Mouse (Mus musculus): ENCODE measurements around the gene Psmc5.

Psmc5 gene

GRCm38 (mm10) chr11:106268326-106269059 lies 12.5 kb downstream of the Psmc5 start:
- in situ Hi-C loops (cut with MboI, MseI) = no loop called here

- in situ Hi-C loops (cut with MboI, MseI) = no loop called here
These were observed 13.1 kb downstream of the Psmc5 start for GRCm38 (mm10) chr11:106269060-106269431.

- in situ Hi-C loops (cut with MboI, MseI) = loop anchor here (10.0 kb wide), 1 partner anchor 644 kb away; no protein-coding TSS in a partner anchor
These were observed 15.3 kb downstream of the Psmc5 start for GRCm38 (mm10) chr11:106271131-106271793.

GRCm38 (mm10) chr11:106271794-106272643 lies 16.1 kb downstream of the Psmc5 start:
- in situ Hi-C loops (cut with MboI, MseI) = loop anchor here (10.0 kb wide), 1 partner anchor 643 kb away; no protein-coding TSS in a partner anchor

- in situ Hi-C loops (cut with MboI, MseI) = loop anchor here (10.0 kb wide), 1 partner anchor 642 kb away; no protein-coding TSS in a partner anchor
These were observed 16.8 kb downstream of the Psmc5 start, which contains the start of gene Smarcd2 for GRCm38 (mm10) chr11:106272644-106273310. Gene Smarcd2 (minus strand): TSS chr11:106272972.

GRCm38 (mm10) chr11:106273311-106273684 lies 17.3 kb downstream of the Psmc5 start:
- in situ Hi-C loops (cut with MboI, MseI) = loop anchor here (10.0 kb wide), 1 partner anchor 642 kb away; no protein-coding TSS in a partner anchor

- in situ Hi-C loops (cut with MboI, MseI) = loop anchor here (10.0 kb wide), 1 partner anchor 641 kb away; no protein-coding TSS in a partner anchor
These were observed 17.9 kb downstream of the Psmc5 start for GRCm38 (mm10) chr11:106273811-106274210.

GRCm38 (mm10) chr11:106274374-106274773 lies 18.4 kb downstream of the Psmc5 start:
- in situ Hi-C loops (cut with MboI, MseI) = loop anchor here (10.0 kb wide), 1 partner anchor 640 kb away; no protein-coding TSS in a partner anchor

GRCm38 (mm10) chr11:106274971-106275411 lies 19.0 kb downstream of the Psmc5 start:
- in situ Hi-C loops (cut with MboI, MseI) = loop anchor here (10.0 kb wide), 1 partner anchor 640 kb away; no protein-coding TSS in a partner anchor

GRCm38 (mm10) chr11:106276454-106276853 lies 20.5 kb downstream of the Psmc5 start, which contains the start of gene Tcam1:
Gene Tcam1 (plus strand): TSS chr11:106276672.
- in situ Hi-C loops (cut with MboI, MseI) = loop anchor here (10.0 kb wide), 1 partner anchor 638 kb away; no protein-coding TSS in a partner anchor

- in situ Hi-C loops (cut with MboI, MseI) = no loop called here
These were observed 26.5 kb downstream of the Psmc5 start for GRCm38 (mm10) chr11:106282452-106282851.

- in situ Hi-C loops (cut with MboI, MseI) = no loop called here
These were observed 27.4 kb downstream of the Psmc5 start for GRCm38 (mm10) chr11:106283371-106283770.

- in situ Hi-C loops (cut with MboI, MseI) = no loop called here
These were observed 28.2 kb downstream of the Psmc5 start for GRCm38 (mm10) chr11:106284126-106284525.

- in situ Hi-C loops (cut with MboI, MseI) = loop anchor here (5.0 kb wide), 1 partner anchor 36 kb away; no protein-coding TSS in a partner anchor
These were observed 30.3 kb downstream of the Psmc5 start for GRCm38 (mm10) chr11:106286206-106286605.

GRCm38 (mm10) chr11:106286987-106287386 lies 31.0 kb downstream of the Psmc5 start:
- in situ Hi-C loops (cut with MboI, MseI) = loop anchor here (5.0 kb wide), 1 partner anchor 35 kb away; no protein-coding TSS in a partner anchor

- in situ Hi-C loops (cut with MboI, MseI) = loop anchor here (5.0 kb wide), 1 partner anchor 33 kb away; no protein-coding TSS in a partner anchor
These were observed 33.4 kb downstream of the Psmc5 start for GRCm38 (mm10) chr11:106289369-106289768.

GRCm38 (mm10) chr11:106290376-106290775 lies 34.4 kb downstream of the Psmc5 start:
- in situ Hi-C loops (cut with MboI, MseI) = no loop called here

- in situ Hi-C loops (cut with MboI, MseI) = no loop called here
These were observed 35.9 kb downstream of the Psmc5 start for GRCm38 (mm10) chr11:106291861-106292260.

- in situ Hi-C loops (cut with MboI, MseI) = no loop called here
These were observed 45.8 kb downstream of the Psmc5 start, which contains the start of gene Gh for GRCm38 (mm10) chr11:106301765-106302164. Gene Gh (minus strand): TSS chr11:106301865.

GRCm38 (mm10) chr11:106302634-106303033 lies 46.7 kb downstream of the Psmc5 start:
- in situ Hi-C loops (cut with MboI, MseI) = no loop called here
